Mouse (Mus musculus) spleen, adult 2 months (tissue): Measurements from ENCODE around the gene Card9.

Source experiments
- CTCF ChIP-seq: fragments of 200-500 bp; IDR thresholded peaks from 2 replicates; pipeline ENCODE4 v1.5.1; 2011; ENCODE audit warnings: mild to moderate bottlenecking, inconsistent platforms; ENCODE audit not compliant: insufficient read depth, insufficient read length, insufficient replicate concordance; ENCODE audit errors: extremely low read depth
- POLR2A ChIP-seq: fragments of 200-500 bp; IDR thresholded peaks from 2 replicates; pipeline ENCODE4 v1.6.1; 2011; ENCODE audit warnings: low read depth, low read length, inconsistent platforms

DNA sequence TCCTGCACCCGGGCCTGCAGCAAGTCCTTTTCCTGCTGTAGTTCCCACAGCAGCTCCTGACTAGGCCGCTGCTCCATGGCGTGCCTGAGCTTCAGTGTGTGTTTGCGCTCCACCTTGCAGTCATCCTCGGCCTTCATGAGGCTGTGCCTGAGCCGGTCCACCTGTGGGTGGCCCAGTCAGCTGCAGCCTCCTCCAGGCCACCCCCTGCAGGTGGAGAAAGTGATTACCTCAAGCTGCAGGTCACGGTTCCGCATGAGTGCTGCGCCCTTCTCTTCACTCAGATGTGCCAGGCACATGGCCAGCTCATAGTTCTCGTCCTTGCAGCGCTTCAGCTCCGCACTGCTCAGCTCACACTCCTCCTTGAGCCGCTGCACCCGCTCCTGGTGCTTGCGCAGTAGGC lies 3.2 kb downstream of the Card9 start:
- TF ChIP-seq CTCF, result no peak
- no peak for TF ChIP-seq POLR2A
